Mouse (Mus musculus): ENCODE measurements around the gene Pcolce. TPM values are rescaled to one million over a fixed set of nuclear protein-coding genes. Genes with fewer than 3 reads are reported as not detected.
A peak's percentile ranks its signal among the peaks of the same experiment; 100 is the strongest.

Gene Pcolce
- total and polyA plus RNA-seq, 3 experiments: 0.23 to 0.77 TPM; not detected in 1

GRCm38 (mm10) chr5:137628498-137629305 lies 15.1 kb upstream of the Pcolce start, which contains the start of the genes Fbxo24, Lrch4 and Gm20605:
Fbxo24 (minus strand) TSS chr5:137629002.
Lrch4 (plus strand) TSS chr5:137629121.
Gm20605 (plus strand) TSS chr5:137629175.
- Histone ChIP-seq H3K4me1 (ENCODE audit: control insufficient read depth in 1 of 2, insufficient read depth in 2 of 2, low read length in 2 of 2) (peaks cover 6 to 42% of the 10 kb centered on the region in 2 experiments), H3K9me3 (replicated peaks; ENCODE audit: insufficient read depth, low read length) (no peaks in the 10 kb centered on the region), H3K27ac (ENCODE audit: control insufficient read depth, low read depth, low read length) (peak within 1 kb of the TSS; percentile 86), H3K27me3 (ENCODE audit: control insufficient read depth in 1 of 2, insufficient read depth in 2 of 2, low read length in 2 of 2) (no peaks in the 10 kb centered on the region), H3K36me3 (ENCODE audit: control insufficient read depth in 1 of 2, insufficient read depth in 2 of 2, low read length in 2 of 2) (peaks cover 0 to 36% of the 10 kb centered on the region in 2 experiments; a peak in 2 of 4 replicates), H3K4me3 (ENCODE audit: control insufficient read depth in 1 of 2, insufficient read depth in 1 of 2, low read depth in 2 of 2, low read length in 2 of 2) (peak within 1 kb of the TSS; percentile 81 to 90), H3K79me2 (ENCODE audit: control insufficient read depth, insufficient read depth, low read length, poor library complexity) (peaks cover 28% of the 10 kb centered on the region), H3K9ac (ENCODE audit: control insufficient read depth, low read depth, low read length, poor library complexity, severe bottlenecking) (peak within 1 kb of the TSS; percentile 86)
- DNase-seq (ENCODE audit: low read depth, low spot score): peak; percentile 100
- no peak for TF ChIP-seq ZKSCAN1 (IDR thresholded peaks at IDR 0.05; ENCODE audit: low read depth, low read length)
- no peak for TF ChIP-seq USF2 (IDR thresholded peaks at IDR 0.05; ENCODE audit: borderline replicate concordance in 1 of 2, insufficient read depth in 1 of 2, low read depth in 1 of 2, low read length in 2 of 2)
- no peak for TF ChIP-seq ETS1 (IDR thresholded peaks at IDR 0.05; ENCODE audit: low read depth, low read length)
- no peak; the same call in 1 of the 2 replicates for TF ChIP-seq MAX (IDR thresholded peaks at IDR 0.05; ENCODE audit: low read length)
- TF ChIP-seq MEF2A (IDR thresholded peaks at IDR 0.05; ENCODE audit: extremely low read depth, insufficient replicate concordance, low read depth, low read length, poor library complexity, severe bottlenecking): no peak
- TF ChIP-seq TAL1 (IDR thresholded peaks at IDR 0.05; ENCODE audit: low read length): no peak
- peak; percentile 94 for TF ChIP-seq ELF1 (IDR thresholded peaks at IDR 0.05; ENCODE audit: low read depth, low read length)
- TF ChIP-seq POLR2AphosphoS5 (IDR thresholded peaks at IDR 0.05; ENCODE audit: borderline replicate concordance, low read depth, low read length): no peak
- TF ChIP-seq CTCF (IDR thresholded peaks at IDR 0.05 in 2 of 3, conservative IDR thresholded peaks at IDR 0.05 in 1 of 3; ENCODE audit: control insufficient read depth in 1 of 3, insufficient read depth in 1 of 3, low read depth in 2 of 3, low read length in 3 of 3, poor library complexity in 1 of 3, severe bottlenecking in 1 of 3): peak in 1 of 3 experiments; percentile 11; a peak in 1 of 6 replicates
- no peak for TF ChIP-seq GABPA (IDR thresholded peaks at IDR 0.05; ENCODE audit: low read depth, low read length)
- TF ChIP-seq SIN3A (IDR thresholded peaks at IDR 0.05; ENCODE audit: low read length): peak; percentile 89
- TF ChIP-seq E2F4 (IDR thresholded peaks at IDR 0.05; ENCODE audit: borderline replicate concordance, low read depth, low read length): peak; percentile 55; the same call in 1 of the 2 replicates
- TF ChIP-seq BHLHE40 (IDR thresholded peaks at IDR 0.05; ENCODE audit: borderline replicate concordance, low read depth, low read length): 0 out of 2 replicates have a peak, but pooled peaks have one; percentile 45
- no peak for TF ChIP-seq MXI1 (IDR thresholded peaks at IDR 0.05; ENCODE audit: low read depth, low read length)
- no peak for TF ChIP-seq ZC3H11A (IDR thresholded peaks at IDR 0.05; ENCODE audit: low read depth, low read length)
- TF ChIP-seq MYC (IDR thresholded peaks at IDR 0.05; ENCODE audit: low read depth, low read length): no peak
- TF ChIP-seq MAZ (IDR thresholded peaks at IDR 0.05; ENCODE audit: low read depth, low read length): peak; percentile 99
- no peak for TF ChIP-seq JUND (IDR thresholded peaks at IDR 0.05; ENCODE audit: low read depth, low read length)
- peak in 1 of 2 experiments; percentile 70; a peak in 2 of 4 replicates for TF ChIP-seq EP300 (IDR thresholded peaks at IDR 0.05; ENCODE audit: low read depth in 1 of 2, low read length in 2 of 2)
- TF ChIP-seq TBP (IDR thresholded peaks at IDR 0.05; ENCODE audit: low read depth, low read length): peak; percentile 65
- TF ChIP-seq USF1 (IDR thresholded peaks at IDR 0.05; ENCODE audit: low read depth, low read length): no peak; the same call in 1 of the 2 replicates
- no peak for TF ChIP-seq ZMIZ1 (IDR thresholded peaks at IDR 0.05; ENCODE audit: low read depth, low read length)
- peak; percentile 73; the same call in 1 of the 2 replicates for TF ChIP-seq MYB (IDR thresholded peaks at IDR 0.05; ENCODE audit: low read depth, low read length)
- peak; percentile 86 for TF ChIP-seq CHD2 (IDR thresholded peaks at IDR 0.05; ENCODE audit: low read length)
- TF ChIP-seq ZNF384 (IDR thresholded peaks at IDR 0.05; ENCODE audit: low read depth, low read length): no peak
- no peak for TF ChIP-seq SMC3 (IDR thresholded peaks at IDR 0.05; ENCODE audit: low read depth, low read length)
- no peak for TF ChIP-seq UBTF (IDR thresholded peaks at IDR 0.05; ENCODE audit: borderline replicate concordance, insufficient read depth, low read depth, low read length)
- no peak; the same call in 1 of the 2 replicates for TF ChIP-seq GATA1 (IDR thresholded peaks at IDR 0.05; ENCODE audit: low read depth, low read length)
- no peak for TF ChIP-seq RAD21 (IDR thresholded peaks at IDR 0.05; ENCODE audit: low read depth, low read length)
- TF ChIP-seq TCF12 (IDR thresholded peaks at IDR 0.05; ENCODE audit: low read depth, low read length): peak; percentile 80
- TF ChIP-seq CHD1 (IDR thresholded peaks at IDR 0.05; ENCODE audit: low read depth, low read length): no peak
- TF ChIP-seq HCFC1 (IDR thresholded peaks at IDR 0.05; ENCODE audit: low read depth, low read length): peak; percentile 93
- TF ChIP-seq NELFE (IDR thresholded peaks at IDR 0.05; ENCODE audit: low read depth, low read length): peak; percentile 86
- TF ChIP-seq POLR2A (IDR thresholded peaks at IDR 0.05; ENCODE audit: control insufficient read depth in 1 of 2, insufficient read depth in 1 of 2, low read depth in 1 of 2, low read length in 2 of 2, poor library complexity in 1 of 2): peak; percentile 76 to 93
- peak; percentile 72 for TF ChIP-seq POLR2AphosphoS2 (IDR thresholded peaks at IDR 0.05; ENCODE audit: low read length)

All from MEL (cell line).